Mouse (Mus musculus): ENCODE measurements around the gene Tenm4.

- TF ChIP-seq POLR2A (IDR thresholded peaks at IDR 0.05; ENCODE audit: extremely low read depth, insufficient read depth, low read length) (no peak), CTCF (IDR thresholded peaks at IDR 0.05; ENCODE audit: low read depth, low read length) (no peak)
These were observed 610.0 kb downstream of the Tenm4 start for GRCm38 (mm10) chr7:96781068-96781467.

All from liver, adult 2 months (tissue).